9 mouse cellular contexts compared by ENCODE assay signal in the genomic region with DNA sequence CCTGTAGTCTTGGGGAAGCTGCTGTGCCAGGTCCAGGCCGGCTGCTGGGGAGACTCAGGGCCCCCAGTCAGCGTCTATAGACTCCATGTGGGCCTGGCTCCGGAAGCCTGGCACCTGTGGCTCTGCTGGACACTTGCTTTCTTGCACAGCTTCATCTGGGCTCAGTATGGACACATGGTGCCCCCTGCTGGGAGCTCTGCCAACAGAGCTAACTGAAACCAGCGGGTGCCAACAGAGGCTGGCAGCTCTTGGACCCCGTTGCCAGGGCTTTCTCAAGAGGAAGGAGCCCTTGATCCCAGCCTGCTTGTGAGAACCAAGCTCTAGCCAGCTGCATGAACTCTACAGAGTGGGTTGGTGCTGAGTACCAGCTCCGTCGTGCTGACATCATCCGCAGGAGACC. TPM values are rescaled to one million over a fixed set of nuclear protein-coding genes. Genes with fewer than 3 reads are reported as not detected.
DNase-seq lines count a peak whose midpoint lies in the region; ATAC-seq and TF ChIP-seq lines count a peak whose summit lies in the region.
"Had no signal": no experiment of that assay in that cellular context is flagged by ENCODE, and none has a peak within 500 bp of the region (broad histone marks: within the 10 kb centered on the region; RNA-seq: fewer than 3 reads in every experiment).

No protein-coding gene starts in this region.

- peaks cover 0 to 25% of the 10 kb centered on the region in 2 experiments; a peak in 2 of 4 replicates for H3K4me1 ChIP-seq in CH12.LX (ENCODE audit: control insufficient read depth in 1 of 2, insufficient read depth in 2 of 2)
- H3K4me1 ChIP-seq in midbrain, embryonic 16.5 days (ENCODE audit: control insufficient read depth, insufficient read depth, low read length): no peaks in the 10 kb centered on the region
- H3K4me1 ChIP-seq in stomach, postnatal 0 days (replicated peaks; ENCODE audit: control insufficient read depth, insufficient read depth): no peaks in the 10 kb centered on the region

- no peak overlapping the region for H3K27ac ChIP-seq in CH12.LX (ENCODE audit: insufficient read depth, low read depth)
- no peak overlapping the region for H3K27ac ChIP-seq in left cerebral cortex, adult 2 months
- no peak overlapping the region for H3K27ac ChIP-seq in midbrain, embryonic 16.5 days (ENCODE audit: low read length)
- no peak overlapping the region for H3K27ac ChIP-seq in stomach, postnatal 0 days (replicated peaks)

- dilution Hi-C loops in CH12.LX (cut with MboI; ENCODE audit: extremely low pct_ligation_motif_present, extremely low pct_unique_long_range_greater_than_20kb, low sequenced_read_pairs): no loop called here

- no peak overlapping the region for H3K4me2 ChIP-seq in CH12.LX (ENCODE audit: insufficient read depth, low read depth, poor library complexity, severe bottlenecking)
- H3K4me2 ChIP-seq in midbrain, embryonic 16.5 days (ENCODE audit: low read length): no peak overlapping the region
- H3K4me2 ChIP-seq in stomach, postnatal 0 days (replicated peaks; ENCODE audit: low read depth): no peak overlapping the region

- TF ChIP-seq EP300 in CH12.LX (IDR thresholded peaks at IDR 0.05; ENCODE audit: low read length): no peak
- no peak for TF ChIP-seq EP300 in stomach, postnatal 0 days (optimal IDR thresholded peaks at IDR 0.05)

- no peaks in the 10 kb centered on the region for H3K79me2 ChIP-seq in CH12.LX (replicated peaks; ENCODE audit: control insufficient read depth, extremely low read depth, insufficient read depth, poor library complexity, severe bottlenecking)

- 78% methylated on average over 8 of the region's 8 CpGs for WGBS in midbrain, embryonic 16.5 days
- whole genome bisulfite sequencing in stomach, postnatal 0 days: 78% methylated on average over 8 of the region's 8 CpGs

- peak in 1 of 2 experiments; percentile 61; a peak in 2 of 4 replicates for TF ChIP-seq CTCF in CH12.LX (conservative IDR thresholded peaks at IDR 0.05 in 1 of 2, IDR thresholded peaks at IDR 0.05 in 1 of 2; ENCODE audit: low read depth in 2 of 2, low read length in 2 of 2)
- TF ChIP-seq CTCF in left cerebral cortex, adult 2 months (IDR thresholded peaks at IDR 0.05): peak; percentile 54
- peak; percentile 72 for TF ChIP-seq CTCF in stomach, postnatal 0 days (IDR thresholded peaks at IDR 0.05; ENCODE audit: low read depth)

- DNase-seq in gastrocnemius, adult 18-20 months (ENCODE audit: low spot score): peak; percentile 18
- DNase-seq in gastrocnemius, postnatal 36 days: no peak
- no peak for DNase-seq in CH12.LX (ENCODE audit: extremely low read depth)
- peak; percentile 81 to 91 for DNase-seq in cerebellum, postnatal 10 days
- peak; percentile 30 to 44 for DNase-seq in heart, postnatal 36 days
- DNase-seq in left cerebral cortex, adult 2 months (ENCODE audit: extremely low spot score in 1 of 2, low spot score in 2 of 2): peak; percentile 67 to 72
- DNase-seq in stomach, postnatal 0 days (ENCODE audit: low spot score): peak; percentile 58

- no peak overlapping the region for H3K9ac ChIP-seq in CH12.LX (ENCODE audit: insufficient read depth, low read depth)
- no peak overlapping the region for H3K9ac ChIP-seq in midbrain, embryonic 16.5 days (ENCODE audit: low read depth, low read length)
- no peak overlapping the region for H3K9ac ChIP-seq in stomach, postnatal 0 days (ENCODE audit: low read length)

- intact Hi-C loops in gastrocnemius, postnatal 36 days (cut with DNase I): no loop called here
- intact Hi-C loops in heart, postnatal 36 days (cut with DNase I): loop anchor here (5.0 kb wide), 1 partner anchor 295 kb away; a partner anchor contains a TSS
- intact Hi-C loops in left cerebral cortex, adult 2 months (cut with DNase I): loop anchor here (5.0 kb wide), 2 partner anchors 300 to 375 kb away; no protein-coding TSS in a partner anchor

- no peak overlapping the region for H3K4me3 ChIP-seq in CH12.LX (replicated peaks in 1 of 3; ENCODE audit: low read depth in 2 of 3, low read length in 2 of 3, poor library complexity in 1 of 3)
- H3K4me3 ChIP-seq in left cerebral cortex, adult 2 months: no peak overlapping the region
- no peak overlapping the region for H3K4me3 ChIP-seq in midbrain, embryonic 16.5 days (ENCODE audit: low read depth, low read length)
- H3K4me3 ChIP-seq in stomach, postnatal 0 days (ENCODE audit: low read depth, low read length): no peak overlapping the region

- peak; percentile 81 for ATAC-seq in midbrain, embryonic 16.5 days
- peak; percentile 41 for ATAC-seq in stomach, postnatal 0 days (ENCODE audit: low FRiP score, low TSS enrichment)

- no peaks in the 10 kb centered on the region for H3K27me3 ChIP-seq in CH12.LX (replicated peaks)
- H3K27me3 ChIP-seq in midbrain, embryonic 16.5 days (ENCODE audit: control insufficient read depth, insufficient read depth, low read depth, low read length): no peaks in the 10 kb centered on the region
- no peaks in the 10 kb centered on the region for H3K27me3 ChIP-seq in stomach, postnatal 0 days (ENCODE audit: control insufficient read depth, insufficient read depth, low read length)

- H3K36me3 ChIP-seq in CH12.LX (replicated peaks in 1 of 2; ENCODE audit: control insufficient read depth in 1 of 2, insufficient read depth in 1 of 2, low read length in 1 of 2): peaks cover 76 to 96% of the 10 kb centered on the region in 2 experiments
- H3K36me3 ChIP-seq in midbrain, embryonic 16.5 days (ENCODE audit: control insufficient read depth, insufficient read depth, low read length): peaks cover 21% of the 10 kb centered on the region
- no peaks in the 10 kb centered on the region; the same call in 1 of the 2 replicates for H3K36me3 ChIP-seq in stomach, postnatal 0 days (ENCODE audit: control insufficient read depth, insufficient read depth, low read length)

- TF ChIP-seq POLR2A in CH12.LX (IDR thresholded peaks at IDR 0.05; ENCODE audit: low read depth, low read length): no peak

- H3K9me3 ChIP-seq in CH12.LX (replicated peaks; ENCODE audit: low read length): no peaks in the 10 kb centered on the region
- H3K9me3 ChIP-seq in midbrain, embryonic 16.5 days (replicated peaks; ENCODE audit: control insufficient read depth, low read length, poor library complexity, severe bottlenecking): no peaks in the 10 kb centered on the region
- no peaks in the 10 kb centered on the region for H3K9me3 ChIP-seq in stomach, postnatal 0 days (ENCODE audit: control insufficient read depth, low read length)
- H3K9me3 ChIP-seq: G1E had no signal

- in situ Hi-C loops in CH12.LX (cut with MboI; ENCODE audit: low pct_ligation_motif_present, low pct_unique_long_range_greater_than_20kb, low sequenced_read_pairs): no loop called here

- peak; percentile 63 for TF ChIP-seq RAD21 in CH12.LX (IDR thresholded peaks at IDR 0.05; ENCODE audit: low read depth, low read length)

TF ChIP-seq in CH12.LX, 34 proteins besides CTCF, POLR2A, EP300 and RAD21:
- peak; percentile 48 for TF ChIP-seq SMC3 (IDR thresholded peaks at IDR 0.05; ENCODE audit: low read depth, low read length)
- TF ChIP-seq UBTF (IDR thresholded peaks at IDR 0.05; ENCODE audit: low read depth, low read length): no peak
TF ChIP-seq in CH12.LX: peak in this region for 1.

RNA-seq across cellular contexts. Expression of a gene that starts 21.7 kb away (rescaled TPM):
- total RNA-seq in gastrocnemius, adult 18-20 months (2021): 10 to 100 TPM; 21.9 to 23.9 TPM
- 10 to 100 TPM; 19.4 to 19.7 TPM for total RNA-seq in gastrocnemius, postnatal 36 days (2021)
- total RNA-seq in CH12.LX (2012; rRNA removed): 156 and 207 TPM in 2 replicates
- total RNA-seq in CH12.LX (2014; rRNA removed): 169 and 172 TPM in 2 replicates
- polyA plus RNA-seq in CH12.LX (2012; ENCODE audit: insufficient read length, low read depth): 159 and 184 TPM in 2 replicates
- 10 to 100 TPM; 15.8 to 18.1 TPM for total RNA-seq in heart, postnatal 36 days (2021)
- total RNA-seq in left cerebral cortex, adult 2 months (2021): 10 to 100 TPM; 38.6 to 39.3 TPM
- 92.6 and 92.7 TPM in 2 replicates for polyA plus RNA-seq in midbrain, embryonic 16.5 days (2015; fragmentation: Nextera tagmentation; extraction: Ambion mirVana)
- polyA plus RNA-seq in stomach, postnatal 0 days (2015; fragmentation: Nextera tagmentation; extraction: Ambion mirVana): 35.2 and 37.9 TPM in 2 replicates

RNA-seq across cellular contexts. Expression of a gene that starts 31.8 kb away (rescaled TPM):
- 10 to 100 TPM; 13.9 to 16.2 TPM for total RNA-seq in gastrocnemius, adult 18-20 months (2021)
- total RNA-seq in gastrocnemius, postnatal 36 days (2021): 10 to 100 TPM; 18.5 to 20.2 TPM
- 276 and 336 TPM in 2 replicates for total RNA-seq in CH12.LX (2012; rRNA removed)
- 232 and 237 TPM in 2 replicates for total RNA-seq in CH12.LX (2014; rRNA removed)
- polyA plus RNA-seq in CH12.LX (2012; ENCODE audit: insufficient read length, low read depth): 130 and 139 TPM in 2 replicates
- 10 to 100 TPM; 46.7 to 47.7 TPM for total RNA-seq in heart, postnatal 36 days (2021)
- total RNA-seq in left cerebral cortex, adult 2 months (2021): 10 to 100 TPM; 81.4 to 82.0 TPM
- 162 and 164 TPM in 2 replicates for polyA plus RNA-seq in midbrain, embryonic 16.5 days (2015; fragmentation: Nextera tagmentation; extraction: Ambion mirVana)
- 163 and 168 TPM in 2 replicates for polyA plus RNA-seq in stomach, postnatal 0 days (2015; fragmentation: Nextera tagmentation; extraction: Ambion mirVana)

RNA-seq across cellular contexts. Expression of a gene that starts 40.6 kb away (rescaled TPM):
- total RNA-seq in gastrocnemius, adult 18-20 months (2021): 1 to 10 TPM; 7.1 to 7.6 TPM
- total RNA-seq in gastrocnemius, postnatal 36 days (2021): 1 to 10 TPM; 6.8 TPM
- total RNA-seq in CH12.LX (2012; rRNA removed): 32.1 and 32.8 TPM in 2 replicates
- 25.7 and 26.2 TPM in 2 replicates for total RNA-seq in CH12.LX (2014; rRNA removed)
- 48.8 and 53.5 TPM in 2 replicates for polyA plus RNA-seq in CH12.LX (2012; ENCODE audit: insufficient read length, low read depth)
- total RNA-seq in heart, postnatal 36 days (2021): 1 to 10 TPM; 6.6 to 8.7 TPM
- total RNA-seq in left cerebral cortex, adult 2 months (2021): 10 to 100 TPM; 21.8 to 23.3 TPM
- 25.3 and 26.3 TPM in 2 replicates for polyA plus RNA-seq in midbrain, embryonic 16.5 days (2015; fragmentation: Nextera tagmentation; extraction: Ambion mirVana)
- 19.5 and 20.6 TPM in 2 replicates for polyA plus RNA-seq in stomach, postnatal 0 days (2015; fragmentation: Nextera tagmentation; extraction: Ambion mirVana)

Comparison
In these comparisons a context has a peak if more than half of its experiments do, and no peak if none do; other contexts are left out.
1. DNase-seq: peak in gastrocnemius, adult 18-20 months (single experiment), cerebellum, postnatal 10 days (2 of 2), heart, postnatal 36 days (2 of 2), left cerebral cortex, adult 2 months (2 of 2) and stomach, postnatal 0 days (single experiment); none in gastrocnemius, postnatal 36 days (0 of 2) and CH12.LX (single experiment).